Mouse (Mus musculus): Measurements from ENCODE around the gene Gpr3.

Gene Gpr3

GRCm38 (mm10) chr4:133170616-133171015, 41.7 kb downstream of the Gpr3 start:
- peak in 1 of 2 experiments; percentile 46 for DNase-seq (ENCODE audit: low spot score in 2 of 2)

DNA sequence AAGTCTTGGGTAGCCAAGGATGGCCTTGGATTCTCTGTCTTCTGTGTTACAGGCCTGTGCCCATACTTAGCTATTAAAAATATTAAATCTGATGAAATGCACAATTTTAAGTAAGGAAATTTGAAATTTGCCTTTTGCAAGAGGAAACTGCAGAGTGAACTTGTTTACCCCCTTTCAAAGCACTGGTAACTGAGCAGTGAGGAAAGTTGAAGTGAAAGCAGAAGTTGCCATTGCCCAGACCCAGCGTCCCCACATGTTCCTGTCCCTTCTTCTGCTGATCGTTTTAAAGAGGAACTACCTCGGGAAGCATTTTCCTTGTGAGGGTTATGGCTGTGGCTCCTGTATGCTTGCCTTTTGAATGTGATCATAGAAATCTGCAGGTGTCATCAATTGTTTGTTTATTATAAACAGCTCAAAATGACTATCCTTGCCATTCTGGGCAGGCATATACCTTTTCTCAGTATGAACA, 42.2 kb downstream of the Gpr3 start:
- DNase-seq (ENCODE audit: low spot score in 2 of 2), result no peak

GRCm38 (mm10) chr4:133169237-133170055, 42.9 kb downstream of the Gpr3 start:
- DNase-seq (ENCODE audit: low spot score in 2 of 2), result no peak

DNA sequence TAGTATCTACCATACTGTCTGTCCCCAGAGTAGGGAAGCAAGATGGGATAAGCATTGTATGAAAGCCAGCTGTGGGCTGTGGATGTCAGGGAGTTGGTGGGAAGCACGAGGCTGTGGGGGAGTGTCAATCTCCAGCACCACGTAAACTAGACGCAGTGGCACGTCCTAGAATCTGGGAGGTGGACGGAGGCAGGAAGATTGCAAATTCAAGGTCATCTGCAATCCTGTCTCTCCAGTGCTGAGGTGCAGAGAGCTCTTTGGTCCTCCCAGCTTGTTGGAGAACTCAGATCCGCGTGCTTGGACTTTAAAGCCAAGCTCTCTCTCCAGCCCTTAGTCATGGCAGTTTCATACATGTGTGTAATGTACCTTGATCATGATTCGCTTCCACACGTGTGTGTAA, 45.6 kb downstream of the Gpr3 start:
- DNase-seq (ENCODE audit: low spot score in 2 of 2), result no peak

GRCm38 (mm10) chr4:133162196-133162595, 50.1 kb downstream of the Gpr3 start:
- no peak for DNase-seq (ENCODE audit: low spot score in 2 of 2)

- no peak for DNase-seq (ENCODE audit: low spot score in 2 of 2)
These were observed 51.5 kb downstream of the Gpr3 start for GRCm38 (mm10) chr4:133160821-133161220.

GRCm38 (mm10) chr4:133160211-133160610, 52.1 kb downstream of the Gpr3 start:
- DNase-seq (ENCODE audit: low spot score in 2 of 2), result no peak

GRCm38 (mm10) chr4:133159646-133160045, 52.7 kb downstream of the Gpr3 start:
- DNase-seq (ENCODE audit: low spot score in 2 of 2), result no peak

Measured in right cerebral cortex, postnatal 10 days (tissue).